3 mouse cellular contexts compared by ENCODE assay signal in genomic region chr13:112311611-112312010, GRCm38 (mm10). TPM values are rescaled to one million over a fixed set of nuclear protein-coding genes. Genes with fewer than 3 reads are reported as not detected.
"Had no signal": no experiment of that assay in that cellular context is flagged by ENCODE, and none has a peak within 500 bp of the region (broad histone marks: within the 10 kb centered on the region; RNA-seq: fewer than 3 reads in every experiment).

No protein-coding gene starts in this region.

RNA-seq across cellular contexts. Expression of gene Ankrd55, which starts 23.4 kb away (rescaled TPM):
- total RNA-seq: monocyte, adult 5-6 weeks; neutrophil, adult 5-6 weeks had no signal
- polyA plus RNA-seq: lung, embryonic 15.5 days had no signal
